Mouse (Mus musculus): ENCODE data around the gene Nfatc3. TPM values are rescaled to one million over a fixed set of nuclear protein-coding genes. Genes with fewer than 3 reads are reported as not detected.

The Nfatc3 gene
- polyA plus RNA-seq, 1 experiment from 2014 or later: 6.9 TPM

- no peak overlapping the region for H3K4me2 ChIP-seq (ENCODE audit: low read length)
- no peaks in the 10 kb centered on the region for H3K9me3 ChIP-seq (ENCODE audit: control insufficient read depth, low read length)
- no peak for ATAC-seq (replicated peaks; ENCODE audit: low FRiP score, low TSS enrichment, low read depth)
- no peak overlapping the region for H3K9ac ChIP-seq (ENCODE audit: low read length)
- H3K4me1 ChIP-seq (replicated peaks; ENCODE audit: control insufficient read depth, insufficient read depth, low read length): peaks cover 22% of the 10 kb centered on the region
- DNase-seq (ENCODE audit: low spot score): no peak
- H3K27ac ChIP-seq (ENCODE audit: low read depth): 0 out of 2 replicates have a peak overlapping the region, but pooled peaks have one; percentile 16
- H3K4me3 ChIP-seq (ENCODE audit: low read depth, low read length): no peak overlapping the region
- no peaks in the 10 kb centered on the region for H3K27me3 ChIP-seq (replicated peaks; ENCODE audit: control insufficient read depth, insufficient read depth, low read length)
- 28% methylated on average over 2 of the region's 2 CpGs for WGBS
- H3K36me3 ChIP-seq (ENCODE audit: control insufficient read depth, insufficient read depth, low read length): peaks cover 4% of the 10 kb centered on the region; the same call in 1 of the 2 replicates
Measured at GRCm38 (mm10) chr8:106178428-106178827, 119.8 kb downstream of the Nfatc3 start.

Other genes starting within 250 kb of the Nfatc3 start
- 11.6 and 11.7 TPM in 2 replicates for gene Ranbp10, start 231.5 kb upstream of the Nfatc3 start, polyA plus RNA-seq (2014; fragmentation: Nextera tagmentation; extraction: Ambion mirVana)
- 0.11 TPM in 1 of 2 replicates, not detected in the other for gene Tsnaxip1, start 231.1 kb upstream of the Nfatc3 start, polyA plus RNA-seq (2014; fragmentation: Nextera tagmentation; extraction: Ambion mirVana)
- gene Cenpt, start 205.6 kb upstream of the Nfatc3 start, polyA plus RNA-seq (2014; fragmentation: Nextera tagmentation; extraction: Ambion mirVana): 39.2 and 40.1 TPM in 2 replicates
- 58.0 and 61.1 TPM in 2 replicates for gene Thap11, start 203.7 kb upstream of the Nfatc3 start, polyA plus RNA-seq (2014; fragmentation: Nextera tagmentation; extraction: Ambion mirVana)
- gene Nutf2, start 198.3 kb upstream of the Nfatc3 start, polyA plus RNA-seq (2014; fragmentation: Nextera tagmentation; extraction: Ambion mirVana): 302 and 316 TPM in 2 replicates
- 37.0 and 40.7 TPM in 2 replicates for gene Edc4, start 178.0 kb upstream of the Nfatc3 start, polyA plus RNA-seq (2014; fragmentation: Nextera tagmentation; extraction: Ambion mirVana)
- gene Nrn1l, start 165.3 kb upstream of the Nfatc3 start, polyA plus RNA-seq (2014; fragmentation: Nextera tagmentation; extraction: Ambion mirVana): 0.32 and 0.97 TPM in 2 replicates
- gene Pskh1, start 158.4 kb upstream of the Nfatc3 start, polyA plus RNA-seq (2014; fragmentation: Nextera tagmentation; extraction: Ambion mirVana): 30.0 and 31.7 TPM in 2 replicates
- gene Ctrl, start 125.0 kb upstream of the Nfatc3 start, polyA plus RNA-seq (2014; fragmentation: Nextera tagmentation; extraction: Ambion mirVana): 1.0 and 1.4 TPM in 2 replicates
- gene Psmb10, start 120.4 kb upstream of the Nfatc3 start, polyA plus RNA-seq (2014; fragmentation: Nextera tagmentation; extraction: Ambion mirVana): 64.2 and 64.8 TPM in 2 replicates
- gene Lcat, start 115.5 kb upstream of the Nfatc3 start, polyA plus RNA-seq (2014; fragmentation: Nextera tagmentation; extraction: Ambion mirVana): 1.2 and 1.4 TPM in 2 replicates
- gene Slc12a4, start 92.7 kb upstream of the Nfatc3 start, polyA plus RNA-seq (2014; fragmentation: Nextera tagmentation; extraction: Ambion mirVana): 27.8 and 28.6 TPM in 2 replicates
- not detected in 2 replicates for gene Dpep3, start 79.4 kb upstream of the Nfatc3 start, polyA plus RNA-seq (2014; fragmentation: Nextera tagmentation; extraction: Ambion mirVana)
- gene Dus2, start 67.5 kb upstream of the Nfatc3 start, polyA plus RNA-seq (2014; fragmentation: Nextera tagmentation; extraction: Ambion mirVana): 18.3 and 18.7 TPM in 2 replicates
- not detected in 2 replicates for gene Dpep2nb, start 52.9 kb upstream of the Nfatc3 start, polyA plus RNA-seq (2014; fragmentation: Nextera tagmentation; extraction: Ambion mirVana)
- 16.9 and 17.9 TPM in 2 replicates for gene Ddx28, start 47.0 kb upstream of the Nfatc3 start, polyA plus RNA-seq (2014; fragmentation: Nextera tagmentation; extraction: Ambion mirVana)
- 22.4 and 25.4 TPM in 2 replicates for gene Esrp2, start 78.1 kb downstream of the Nfatc3 start, polyA plus RNA-seq (2014; fragmentation: Nextera tagmentation; extraction: Ambion mirVana)
- gene Pla2g15, start 91.6 kb downstream of the Nfatc3 start, polyA plus RNA-seq (2014; fragmentation: Nextera tagmentation; extraction: Ambion mirVana): 4.1 and 5.0 TPM in 2 replicates
- gene Slc7a6, start 110.0 kb downstream of the Nfatc3 start, polyA plus RNA-seq (2014; fragmentation: Nextera tagmentation; extraction: Ambion mirVana): 68.9 and 73.2 TPM in 2 replicates
- gene Slc7a6os, start 152.1 kb downstream of the Nfatc3 start, polyA plus RNA-seq (2014; fragmentation: Nextera tagmentation; extraction: Ambion mirVana): 34.5 and 37.4 TPM in 2 replicates
- 61.2 and 64.6 TPM in 2 replicates for gene Prmt7, start 152.1 kb downstream of the Nfatc3 start, polyA plus RNA-seq (2014; fragmentation: Nextera tagmentation; extraction: Ambion mirVana)